Comparison of ENCODE assay signal across 26 mouse cellular contexts in the genomic region with DNA sequence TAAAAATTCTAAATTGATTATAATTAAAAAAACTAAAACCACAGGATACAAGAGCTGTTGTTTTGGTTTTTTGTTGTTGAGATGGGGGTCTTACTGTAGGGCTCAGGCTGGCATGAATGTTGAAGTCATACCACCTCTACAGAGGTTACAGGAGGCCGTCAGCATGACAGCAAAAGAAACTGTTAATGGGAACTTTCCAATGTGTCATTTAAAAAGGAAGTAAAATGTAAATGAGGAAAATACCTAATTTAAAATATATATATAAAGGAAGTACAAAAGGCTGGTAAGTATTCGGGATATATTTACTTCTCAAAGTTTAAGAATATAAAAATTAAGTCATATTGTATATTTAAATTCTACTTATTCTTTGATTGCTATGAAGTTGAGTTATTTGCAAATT.
"Had no signal": no experiment of that assay in that cellular context is flagged by ENCODE, and none has a peak within 500 bp of the region (broad histone marks: within the 10 kb centered on the region; RNA-seq: fewer than 3 reads in every experiment).

No protein-coding gene starts in this region.

- H3K4me1 ChIP-seq: embryonic facial prominence, embryonic 10.5 days; embryonic facial prominence, embryonic 12.5 days; embryonic facial prominence, embryonic 13.5 days; embryonic facial prominence, embryonic 15.5 days; forebrain, embryonic 10.5 days; forebrain, embryonic 12.5 days; forebrain, embryonic 13.5 days; forebrain, embryonic 15.5 days had no signal

- ATAC-seq: forebrain, embryonic 13.5 days; forebrain, embryonic 14.5 days; forebrain, embryonic 15.5 days; forebrain, embryonic 16.5 days; forebrain, postnatal 0 days had no signal

- H3K4me3 ChIP-seq: embryonic facial prominence, embryonic 10.5 days; embryonic facial prominence, embryonic 12.5 days; embryonic facial prominence, embryonic 13.5 days; embryonic facial prominence, embryonic 15.5 days; erythroblast, embryonic 14.5 days; forebrain, embryonic 10.5 days; forebrain, embryonic 12.5 days; forebrain, embryonic 13.5 days; forebrain, embryonic 15.5 days; gastrocnemius, adult 2 months; heart, adult 2 months; heart, embryonic 10.5 days had no signal

- H3K36me3 ChIP-seq: embryonic facial prominence, embryonic 10.5 days; embryonic facial prominence, embryonic 12.5 days; embryonic facial prominence, embryonic 13.5 days; embryonic facial prominence, embryonic 15.5 days had no signal

- H3K27me3 ChIP-seq: embryonic facial prominence, embryonic 12.5 days; embryonic facial prominence, embryonic 13.5 days; embryonic facial prominence, embryonic 15.5 days; forebrain, embryonic 12.5 days; forebrain, embryonic 13.5 days; forebrain, embryonic 15.5 days had no signal

- H3K27ac ChIP-seq: embryonic facial prominence, embryonic 10.5 days; embryonic facial prominence, embryonic 12.5 days; embryonic facial prominence, embryonic 13.5 days; embryonic facial prominence, embryonic 15.5 days; forebrain, embryonic 10.5 days; forebrain, embryonic 12.5 days; forebrain, embryonic 13.5 days; forebrain, embryonic 15.5 days; gastrocnemius, adult 2 months; heart, adult 2 months; heart, embryonic 10.5 days had no signal

- DNase-seq: cerebellum, adult 9-10 months; cerebellum, adult 9-11 months; cerebellum, postnatal 10 days; cerebellum, postnatal 14 days; cerebellum, postnatal 25 days; cerebellum, postnatal 36 days; forebrain, postnatal 0 days; gastrocnemius, adult 2 months; gastrocnemius, postnatal 10 days; gastrocnemius, postnatal 14 days; gastrocnemius, postnatal 25 days; gastrocnemius, postnatal 36 days; heart, adult 11 months; heart, adult 2 months had no signal

- H3K9ac ChIP-seq: embryonic facial prominence, embryonic 12.5 days; embryonic facial prominence, embryonic 13.5 days; embryonic facial prominence, embryonic 15.5 days; forebrain, embryonic 12.5 days; forebrain, embryonic 13.5 days; forebrain, embryonic 15.5 days; forebrain, postnatal 0 days had no signal

- H3K9me3 ChIP-seq: embryonic facial prominence, embryonic 10.5 days; embryonic facial prominence, embryonic 12.5 days; embryonic facial prominence, embryonic 13.5 days; embryonic facial prominence, embryonic 15.5 days; forebrain, embryonic 10.5 days; forebrain, embryonic 12.5 days; forebrain, embryonic 13.5 days; forebrain, embryonic 15.5 days; heart, embryonic 10.5 days had no signal

- H3K4me2 ChIP-seq: embryonic facial prominence, embryonic 12.5 days; embryonic facial prominence, embryonic 13.5 days; embryonic facial prominence, embryonic 15.5 days; forebrain, embryonic 12.5 days; forebrain, embryonic 13.5 days; forebrain, embryonic 15.5 days had no signal
